Mouse (Mus musculus) forebrain, embryonic 10.5 days (tissue): ENCODE results near the gene A430033K04Rik. TPM values are rescaled to one million over a fixed set of nuclear protein-coding genes. Genes with fewer than 3 reads are reported as not detected.
A peak's percentile ranks its signal among the peaks of the same experiment; 100 is the strongest.

Source experiments
- DNase-seq: peaks from one replicate; pipeline ENCODE4 v3.0.0-alpha.2; 2017; ENCODE audit warnings: low spot score; ENCODE audit errors: extremely low spot score
- H3K27ac ChIP-seq: fragments of 300-500 bp; sonication (generic); 2 replicates; pipeline ENCODE4 v1.5.1; 2016; ENCODE audit warnings: mild to moderate bottlenecking
- H3K27me3 ChIP-seq: fragments of 300-500 bp; sonication (generic); 2 replicates; pipeline ENCODE4 v1.6.1; 2016; ENCODE audit warnings: mild to moderate bottlenecking; ENCODE audit not compliant: poor library complexity, severe bottlenecking
- H3K36me3 ChIP-seq: fragments of 300-500 bp; sonication (generic); replicated peaks from 2 replicates; pipeline ENCODE4 v1.6.1; 2016; ENCODE audit warnings: mild to moderate bottlenecking, moderate library complexity
- H3K4me1 ChIP-seq: fragments of 300-500 bp; sonication (generic); 2 replicates; pipeline ENCODE4 v1.6.1; 2016
- H3K4me3 ChIP-seq: fragments of 300-500 bp; sonication (generic); 2 replicates; pipeline ENCODE4 v1.5.1; 2016; ENCODE audit warnings: mild to moderate bottlenecking, moderate library complexity
- H3K9me3 ChIP-seq: fragments of 300-500 bp; sonication (generic); 2 replicates; pipeline ENCODE4 v1.6.1; 2016; ENCODE audit warnings: mild to moderate bottlenecking, moderate library complexity
- WGBS: fragments of 180-500 bp; shearing (Covaris S2); methylation state at CpG from one replicate; pipeline ENCODE4 v1.1.7; 2016; 5-methylcytosine and 5-hydroxymethylcytosine counted together
- polyA plus RNA-seq: library from polyadenylated mRNA; unstranded; fragments of >200 nt; fragmentation: Nextera tagmentation; extraction: Ambion mirVana; gene quantifications from 2 replicates; pipeline ENCODE4 v1.2.1, GENCODE M21; 2016

The A430033K04Rik gene
- polyA plus RNA-seq, result 9.1 and 9.6 TPM in 2 replicates

GRCm38 (mm10) chr5:138622645-138623477, at the start of gene A430033K04Rik:
A430033K04Rik (plus strand) TSS chr5:138622859.
- WGBS, result under 1% methylated on average over 30 of the region's 30 CpGs
- DNase-seq, result peak; percentile 90
- no peaks in the 10 kb centered on the region for H3K27me3 ChIP-seq
- H3K4me1 ChIP-seq, result peaks cover 23% of the 10 kb centered on the region
- H3K4me3 ChIP-seq, result peak within 1 kb of the TSS; percentile 85
- H3K9me3 ChIP-seq, result peaks cover 5% of the 10 kb centered on the region; the same call in 1 of the 2 replicates
- peak within 1 kb of the TSS; percentile 91 for H3K27ac ChIP-seq
- H3K36me3 ChIP-seq, result peaks cover 6% of the 10 kb centered on the region

DNA sequence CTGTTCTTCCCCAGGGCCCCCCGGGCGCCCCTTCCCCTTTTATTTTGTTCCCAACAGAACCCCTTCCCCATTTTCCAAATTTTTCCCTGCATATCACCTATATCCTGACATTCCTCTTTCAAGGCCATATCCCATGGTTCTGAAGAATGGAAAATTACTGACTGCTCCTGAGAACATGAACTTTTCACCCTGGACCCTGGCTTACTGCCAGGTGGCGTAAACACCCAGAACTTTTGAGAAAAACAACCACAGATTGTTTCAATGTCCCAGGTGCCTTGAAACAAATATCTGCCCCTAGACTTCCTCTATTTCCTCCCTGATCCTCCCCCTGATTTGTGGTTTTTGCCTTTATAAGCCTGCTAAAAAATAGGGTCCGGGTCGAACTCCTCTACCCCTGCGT, 35.3 kb upstream of the A430033K04Rik start:
- H3K27ac ChIP-seq, result no peak overlapping the region
- H3K27me3 ChIP-seq, result no peaks in the 10 kb centered on the region
- 89% methylated on average over 6 of the region's 6 CpGs for WGBS
- H3K4me3 ChIP-seq, result no peak overlapping the region
- peaks cover 20% of the 10 kb centered on the region for H3K9me3 ChIP-seq
- H3K4me1 ChIP-seq, result no peaks in the 10 kb centered on the region
- no peaks in the 10 kb centered on the region for H3K36me3 ChIP-seq
- no peak for DNase-seq

DNA sequence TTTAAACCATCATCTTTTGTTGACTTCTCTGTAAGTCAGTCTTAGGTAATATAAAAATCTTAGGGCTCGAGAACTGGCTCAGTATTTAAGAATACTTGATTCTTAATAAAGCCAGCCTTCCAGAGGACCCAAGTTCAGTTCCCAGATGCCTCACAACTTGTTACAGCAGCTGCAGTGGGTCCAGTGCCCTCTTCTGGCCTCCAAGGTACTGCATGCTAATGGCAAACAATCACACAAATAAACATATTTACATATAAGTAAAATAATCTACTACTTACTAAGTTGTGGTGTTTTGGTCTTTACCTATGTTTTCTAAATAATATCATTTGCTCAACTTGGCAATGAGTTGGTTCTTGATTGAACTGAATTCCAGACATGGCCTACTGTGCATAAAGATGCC, 4.3 kb upstream of the A430033K04Rik start:
- peaks cover 48% of the 10 kb centered on the region for H3K9me3 ChIP-seq
- H3K4me3 ChIP-seq, result peak overlapping the region; percentile 93
- no peaks in the 10 kb centered on the region for H3K27me3 ChIP-seq
- WGBS, result 90% methylated on average over 1 of the region's 1 CpGs
- H3K4me1 ChIP-seq, result peaks cover 6% of the 10 kb centered on the region
- no peak overlapping the region for H3K27ac ChIP-seq
- H3K36me3 ChIP-seq, result peaks cover 51% of the 10 kb centered on the region
- DNase-seq, result no peak

- Histone ChIP-seq H3K4me1 (peaks cover 17% of the 10 kb centered on the region), H3K4me3 (peak within 1 kb of the TSS; percentile 93), H3K27ac (peak within 1 kb of the TSS; percentile 97), H3K27me3 (no peaks in the 10 kb centered on the region), H3K36me3 (peaks cover 40% of the 10 kb centered on the region), H3K9me3 (peaks cover 36% of the 10 kb centered on the region)
- WGBS, result under 1% methylated on average over 43 of the region's 43 CpGs
- DNase-seq, result peak; percentile 97
These were observed 3.2 kb upstream of the A430033K04Rik start, which contains the start of gene Zfp68 for GRCm38 (mm10) chr5:138619211-138620128. Zfp68 (minus strand) TSS chr5:138619761.

DNA sequence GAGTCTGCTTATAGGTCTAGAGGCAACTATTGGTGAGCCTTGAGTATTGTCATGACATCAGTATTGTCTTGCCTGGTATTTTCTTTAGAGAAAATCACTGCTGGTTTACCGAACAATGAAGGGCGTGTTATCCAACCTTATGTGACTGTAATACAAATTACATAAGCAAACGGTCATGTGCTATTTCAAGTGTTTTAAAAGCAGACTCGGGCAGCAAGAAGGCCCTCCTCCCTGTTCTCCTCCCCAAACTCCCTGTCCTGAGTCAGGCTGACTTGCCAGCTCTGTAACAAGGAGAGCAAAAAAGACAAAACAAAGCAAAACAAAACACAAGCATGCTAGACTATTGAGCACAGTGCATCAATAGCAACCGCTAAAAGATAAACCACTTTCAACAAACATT, 1.8 kb upstream of the A430033K04Rik start:
- H3K27ac ChIP-seq, result no peak overlapping the region
- no peak for DNase-seq
- no peaks in the 10 kb centered on the region for H3K27me3 ChIP-seq
- H3K36me3 ChIP-seq, result peaks cover 26% of the 10 kb centered on the region
- peaks cover 23% of the 10 kb centered on the region for H3K4me1 ChIP-seq
- H3K4me3 ChIP-seq, result no peak overlapping the region
- WGBS, result 90% methylated on average over 5 of the region's 5 CpGs
- peaks cover 24% of the 10 kb centered on the region for H3K9me3 ChIP-seq

GRCm38 (mm10) chr5:138623478-138623875, 818 bp downstream of the A430033K04Rik start:
- Histone ChIP-seq H3K4me3 (peak overlapping the region; percentile 85), H3K27me3 (no peaks in the 10 kb centered on the region), H3K4me1 (peaks cover 23% of the 10 kb centered on the region), H3K27ac (peak overlapping the region; percentile 91), H3K9me3 (no peaks in the 10 kb centered on the region), H3K36me3 (no peaks in the 10 kb centered on the region)
- WGBS, result 19% methylated on average over 3 of the region's 3 CpGs
- no peak for DNase-seq

DNA sequence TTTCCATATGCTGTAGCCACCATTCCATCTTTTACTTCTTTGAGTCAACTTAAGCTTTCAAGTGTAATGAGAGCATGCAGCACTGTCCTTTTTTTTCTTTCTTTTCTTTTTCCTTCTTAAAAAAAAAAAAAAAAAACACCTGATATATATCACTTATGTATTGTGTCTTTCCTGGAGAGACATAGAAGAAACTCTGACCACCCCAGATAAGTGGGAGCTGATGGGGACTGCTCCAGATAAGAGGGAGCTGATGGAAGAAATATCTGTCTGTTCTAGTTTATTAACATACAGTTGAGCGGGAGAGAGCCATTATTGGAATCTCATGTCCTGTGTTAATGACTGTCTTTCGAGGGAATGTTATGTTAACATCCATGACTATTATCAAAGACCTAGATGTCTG, 13.8 kb downstream of the A430033K04Rik start:
- Histone ChIP-seq H3K36me3 (peaks cover 52% of the 10 kb centered on the region), H3K27ac (no peak overlapping the region), H3K27me3 (no peaks in the 10 kb centered on the region), H3K4me3 (no peak overlapping the region), H3K9me3 (peaks cover 6% of the 10 kb centered on the region; the same call in 1 of the 2 replicates), H3K4me1 (no peaks in the 10 kb centered on the region)
- WGBS, result 95% methylated on average over 2 of the region's 2 CpGs
- DNase-seq, result no peak

DNA sequence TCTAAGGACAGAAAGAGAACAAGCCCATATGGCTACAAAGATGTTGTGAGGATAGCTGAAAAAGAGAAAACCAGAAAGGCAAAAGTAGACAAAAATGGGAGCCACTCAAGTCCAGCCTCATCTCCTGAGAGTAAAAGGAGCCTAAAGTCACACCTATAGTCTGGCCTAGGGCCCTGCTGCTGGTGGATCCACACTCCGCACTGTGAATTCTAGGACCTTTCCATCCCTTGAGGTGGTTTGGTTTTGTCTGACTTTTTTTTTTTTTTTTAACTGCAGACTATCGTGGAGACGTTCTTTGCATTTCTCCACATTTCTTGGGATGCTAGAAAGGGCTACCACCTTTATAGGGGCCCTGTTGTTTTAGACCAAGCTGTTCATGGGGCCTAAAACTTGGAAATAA, 18.4 kb downstream of the A430033K04Rik start:
- Histone ChIP-seq H3K9me3 (peaks cover 6% of the 10 kb centered on the region; the same call in 1 of the 2 replicates), H3K27me3 (no peaks in the 10 kb centered on the region), H3K4me1 (no peaks in the 10 kb centered on the region), H3K36me3 (peaks cover 72% of the 10 kb centered on the region), H3K4me3 (no peak overlapping the region), H3K27ac (no peak overlapping the region)
- DNase-seq, result no peak
- WGBS, result 90% methylated on average over 3 of the region's 3 CpGs

GRCm38 (mm10) chr5:138641761-138642160, 19.1 kb downstream of the A430033K04Rik start:
- Histone ChIP-seq H3K36me3 (peaks cover 74% of the 10 kb centered on the region), H3K27me3 (no peaks in the 10 kb centered on the region), H3K4me3 (no peak overlapping the region), H3K4me1 (no peaks in the 10 kb centered on the region), H3K9me3 (peaks cover 6% of the 10 kb centered on the region; the same call in 1 of the 2 replicates), H3K27ac (no peak overlapping the region)
- no peak for DNase-seq
- 91% methylated on average over 3 of the region's 3 CpGs for WGBS

- H3K4me3 ChIP-seq, result no peak overlapping the region
- no peak for DNase-seq
- no peaks in the 10 kb centered on the region for H3K9me3 ChIP-seq
- H3K27me3 ChIP-seq, result no peaks in the 10 kb centered on the region
- no peak overlapping the region for H3K27ac ChIP-seq
- WGBS, result 73% methylated on average over 1 of the region's 1 CpGs
- H3K36me3 ChIP-seq, result peaks cover 27% of the 10 kb centered on the region
- no peaks in the 10 kb centered on the region for H3K4me1 ChIP-seq
These were observed 30.3 kb downstream of the A430033K04Rik start for GRCm38 (mm10) chr5:138652911-138653310.

GRCm38 (mm10) chr5:138656477-138657156, 34.0 kb downstream of the A430033K04Rik start:
- Histone ChIP-seq H3K27ac (no peak overlapping the region), H3K4me3 (no peak overlapping the region), H3K27me3 (no peaks in the 10 kb centered on the region), H3K9me3 (no peaks in the 10 kb centered on the region), H3K4me1 (no peaks in the 10 kb centered on the region), H3K36me3 (peaks cover 5% of the 10 kb centered on the region)
- peak; percentile 28 for DNase-seq
- WGBS, result 17% methylated on average over 2 of the region's 2 CpGs

DNA sequence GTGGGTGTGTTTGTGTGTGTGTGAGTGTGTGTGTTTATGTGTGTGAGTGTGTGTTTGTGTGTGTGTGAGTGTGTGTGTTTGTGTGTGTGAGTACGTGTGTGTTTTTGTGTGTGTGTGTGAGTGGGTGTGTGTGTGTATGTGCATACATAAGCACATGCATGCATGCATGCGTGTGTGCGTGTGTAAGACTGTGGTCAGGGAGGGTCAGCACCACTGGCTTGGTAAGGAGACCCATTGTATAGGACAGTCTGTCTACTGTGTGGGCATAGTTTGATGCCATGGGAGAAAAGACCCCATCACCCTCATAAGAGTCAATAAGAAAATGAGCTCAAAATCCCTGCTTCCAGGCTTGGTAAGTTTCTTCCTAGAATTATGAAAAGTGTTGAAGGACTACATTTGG, 34.7 kb downstream of the A430033K04Rik start:
- 90% methylated on average over 3 of the region's 3 CpGs for WGBS
- Histone ChIP-seq H3K36me3 (no peaks in the 10 kb centered on the region), H3K4me1 (no peaks in the 10 kb centered on the region), H3K4me3 (no peak overlapping the region), H3K27ac (no peak overlapping the region), H3K27me3 (no peaks in the 10 kb centered on the region), H3K9me3 (no peaks in the 10 kb centered on the region)
- no peak for DNase-seq
